Mouse (Mus musculus) lung, embryonic 15.5 days (tissue): Measurements from ENCODE around the gene Mns1. TPM values are rescaled to one million over a fixed set of nuclear protein-coding genes. Genes with fewer than 3 reads are reported as not detected.
"Not testable (repeated sequence)": the region's sequence is repeated elsewhere in the genome, so short reads cannot be mapped to it uniquely, and the experiment has no call there.

Experiments
- ATAC-seq: fragments of 200-750 bp; cut with Nextera tagmentation; 2 replicates; pipeline ENCODE4 v1.8.0; 2017; ENCODE audit warnings: moderate number of reproducible peaks, borderline replicate concordance; ENCODE audit not compliant: low FRiP score, low TSS enrichment; ENCODE audit errors: extremely low read depth
- H3K27ac ChIP-seq: fragments of 300-500 bp; sonication (generic); 2 replicates; pipeline ENCODE4 v1.5.1; 2015; ENCODE audit warnings: moderate library complexity, mild to moderate bottlenecking, inconsistent platforms
- H3K27me3 ChIP-seq: fragments of 300-500 bp; sonication (generic); 2 replicates; pipeline ENCODE4 v1.6.1; 2015; ENCODE audit warnings: inconsistent platforms
- H3K36me3 ChIP-seq: fragments of 300-500 bp; sonication (generic); 2 replicates; pipeline ENCODE4 v1.6.1; 2015; ENCODE audit warnings: inconsistent platforms
- H3K4me1 ChIP-seq: fragments of 300-500 bp; sonication (generic); 2 replicates; pipeline ENCODE4 v1.6.1; 2015; ENCODE audit warnings: inconsistent platforms
- H3K4me2 ChIP-seq: fragments of 300-500 bp; sonication (generic); 2 replicates; pipeline ENCODE4 v1.6.1; 2015; ENCODE audit warnings: inconsistent platforms, mild to moderate bottlenecking, moderate library complexity
- H3K4me3 ChIP-seq: fragments of 300-500 bp; sonication (generic); 2 replicates; pipeline ENCODE4 v1.5.1; 2015; ENCODE audit warnings: mild to moderate bottlenecking, inconsistent platforms
- H3K9ac ChIP-seq: fragments of 300-500 bp; sonication (generic); 2 replicates; pipeline ENCODE4 v1.6.1; 2015; ENCODE audit warnings: inconsistent platforms
- H3K9me3 ChIP-seq: fragments of 300-500 bp; sonication (generic); 2 replicates; pipeline ENCODE4 v1.6.1; 2016; ENCODE audit warnings: inconsistent platforms
- WGBS: fragments of 180-500 bp; shearing (Covaris S2); methylation state at CpG from one replicate; pipeline ENCODE4 v1.1.7; 2015; 5-methylcytosine and 5-hydroxymethylcytosine counted together
- polyA plus RNA-seq: library from polyadenylated mRNA; unstranded; fragments of >200 nt; fragmentation: Nextera tagmentation; extraction: Ambion mirVana; gene quantifications from 2 replicates; pipeline ENCODE4 v1.2.1, GENCODE M21; 2015

Mns1 gene
- polyA plus RNA-seq, 1 experiment from 2014 or later = 30.8 TPM

- no peak overlapping the region for H3K4me2 ChIP-seq
- H3K27me3 ChIP-seq = no peaks in the 10 kb centered on the region
- no peak for ATAC-seq
- no peaks in the 10 kb centered on the region for H3K9me3 ChIP-seq
- peaks cover 11% of the 10 kb centered on the region for H3K4me1 ChIP-seq
- H3K36me3 ChIP-seq = no peaks in the 10 kb centered on the region
- H3K9ac ChIP-seq = no peak overlapping the region
- no peak overlapping the region for H3K27ac ChIP-seq
- no peak overlapping the region for H3K4me3 ChIP-seq
- WGBS = 66% methylated on average over 9 of the region's 9 CpGs
Observed at GRCm38 (mm10) chr9:72434876-72435275, 2.9 kb upstream of the Mns1 start.

GRCm38 (mm10) chr9:72438749-72439148 is 938 bp downstream of the Mns1 start:
- Histone ChIP-seq H3K36me3 (no peaks in the 10 kb centered on the region), H3K4me2 (peak overlapping the region; percentile 98), H3K9ac (peak overlapping the region; percentile 41), H3K4me3 (peak overlapping the region; percentile 59), H3K4me1 (peaks cover 15% of the 10 kb centered on the region), H3K9me3 (no peaks in the 10 kb centered on the region), H3K27ac (no peak overlapping the region), H3K27me3 (no peaks in the 10 kb centered on the region)
- ATAC-seq = no peak
- 2% methylated on average over 9 of the region's 9 CpGs for WGBS

- Histone ChIP-seq H3K4me2 (no peak overlapping the region), H3K36me3 (no peaks in the 10 kb centered on the region), H3K9ac (no peak overlapping the region), H3K9me3 (no peaks in the 10 kb centered on the region), H3K27me3 (no peaks in the 10 kb centered on the region), H3K4me1 (peaks cover 15% of the 10 kb centered on the region), H3K4me3 (no peak overlapping the region), H3K27ac (no peak overlapping the region)
- no peak for ATAC-seq
- 84% methylated on average over 4 of the region's 4 CpGs for WGBS
Observed at GRCm38 (mm10) chr9:72440358-72440757, 2.5 kb downstream of the Mns1 start.

- Histone ChIP-seq H3K27ac (no peak overlapping the region), H3K4me3 (no peak overlapping the region), H3K27me3 (no peaks in the 10 kb centered on the region), H3K9me3 (no peaks in the 10 kb centered on the region), H3K4me2 (no peak overlapping the region), H3K36me3 (peaks cover 6% of the 10 kb centered on the region), H3K4me1 (peaks cover 15% of the 10 kb centered on the region), H3K9ac (no peak overlapping the region)
- 45% methylated on average over 8 of the region's 8 CpGs for WGBS
- no peak for ATAC-seq
Observed at GRCm38 (mm10) chr9:72440948-72441926, 3.4 kb downstream of the Mns1 start.

GRCm38 (mm10) chr9:72441927-72442715 is 4.3 kb downstream of the Mns1 start:
- H3K27ac ChIP-seq = no peak overlapping the region
- no peak for ATAC-seq
- H3K4me2 ChIP-seq = no peak overlapping the region
- H3K36me3 ChIP-seq = peaks cover 8% of the 10 kb centered on the region
- 83% methylated on average over 10 of the region's 10 CpGs for WGBS
- no peaks in the 10 kb centered on the region for H3K27me3 ChIP-seq
- no peak overlapping the region for H3K9ac ChIP-seq
- H3K9me3 ChIP-seq = no peaks in the 10 kb centered on the region
- H3K4me3 ChIP-seq = no peak overlapping the region
- peaks cover 15% of the 10 kb centered on the region for H3K4me1 ChIP-seq

GRCm38 (mm10) chr9:72448026-72448425 is 10.2 kb downstream of the Mns1 start:
- H3K9ac ChIP-seq = no peak overlapping the region
- no peaks in the 10 kb centered on the region for H3K4me1 ChIP-seq
- peaks cover 23% of the 10 kb centered on the region for H3K36me3 ChIP-seq
- no peak overlapping the region for H3K4me2 ChIP-seq
- ATAC-seq = no peak
- 53% methylated on average over 8 of the region's 8 CpGs for WGBS
- no peak overlapping the region for H3K27ac ChIP-seq
- H3K27me3 ChIP-seq = no peaks in the 10 kb centered on the region
- no peaks in the 10 kb centered on the region for H3K9me3 ChIP-seq
- H3K4me3 ChIP-seq = no peak overlapping the region

GRCm38 (mm10) chr9:72449367-72449766 is 11.6 kb downstream of the Mns1 start:
- 73% methylated on average over 7 of the region's 7 CpGs for WGBS
- Histone ChIP-seq H3K27me3 (no peaks in the 10 kb centered on the region), H3K4me1 (no peaks in the 10 kb centered on the region), H3K36me3 (peaks cover 28% of the 10 kb centered on the region), H3K27ac (no peak overlapping the region), H3K9ac (no peak overlapping the region), H3K4me3 (no peak overlapping the region), H3K9me3 (no peaks in the 10 kb centered on the region), H3K4me2 (peak overlapping the region; percentile 14; the same call in 1 of the 2 replicates)
- no peak for ATAC-seq

GRCm38 (mm10) chr9:72449841-72450240 is 12.0 kb downstream of the Mns1 start:
- H3K9ac ChIP-seq = no peak overlapping the region
- H3K27me3 ChIP-seq = no peaks in the 10 kb centered on the region
- peaks cover 28% of the 10 kb centered on the region for H3K36me3 ChIP-seq
- H3K4me3 ChIP-seq = no peak overlapping the region
- 82% methylated on average over 2 of the region's 2 CpGs for WGBS
- H3K4me1 ChIP-seq = no peaks in the 10 kb centered on the region
- no peak overlapping the region; the same call in 1 of the 2 replicates for H3K4me2 ChIP-seq
- no peak for ATAC-seq
- no peak overlapping the region for H3K27ac ChIP-seq
- H3K9me3 ChIP-seq = no peaks in the 10 kb centered on the region

- Histone ChIP-seq H3K4me3 (no peak overlapping the region), H3K36me3 (peaks cover 31% of the 10 kb centered on the region), H3K4me1 (no peaks in the 10 kb centered on the region), H3K9me3 (no peaks in the 10 kb centered on the region), H3K27ac (no peak overlapping the region), H3K9ac (no peak overlapping the region), H3K4me2 (no peak overlapping the region), H3K27me3 (no peaks in the 10 kb centered on the region)
- WGBS = 56% methylated on average over 1 of the region's 1 CpGs
- no peak for ATAC-seq
Observed at GRCm38 (mm10) chr9:72450363-72450762, 12.6 kb downstream of the Mns1 start.

GRCm38 (mm10) chr9:72451111-72451510 is 13.3 kb downstream of the Mns1 start:
- 68% methylated on average over 6 of the region's 6 CpGs for WGBS
- Histone ChIP-seq H3K9ac (no peak overlapping the region), H3K27me3 (no peaks in the 10 kb centered on the region), H3K4me3 (no peak overlapping the region), H3K4me2 (no peak overlapping the region), H3K4me1 (no peaks in the 10 kb centered on the region), H3K27ac (no peak overlapping the region), H3K36me3 (peaks cover 26% of the 10 kb centered on the region; the same call in 1 of the 2 replicates), H3K9me3 (no peaks in the 10 kb centered on the region)
- no peak for ATAC-seq

GRCm38 (mm10) chr9:72454281-72454680 is 16.5 kb downstream of the Mns1 start:
- not testable (repeated sequence) for H3K4me1 ChIP-seq, ATAC-seq, H3K4me2 ChIP-seq, H3K9me3 ChIP-seq, H3K27ac ChIP-seq, H3K4me3 ChIP-seq, H3K27me3 ChIP-seq, H3K9ac ChIP-seq
- H3K36me3 ChIP-seq = peaks cover 27% of the 10 kb centered on the region; the same call in 1 of the 2 replicates

- Histone ChIP-seq H3K36me3 (peaks cover 31% of the 10 kb centered on the region; the same call in 1 of the 2 replicates), H3K4me2 (no peak overlapping the region), H3K27ac (no peak overlapping the region), H3K4me1 (no peaks in the 10 kb centered on the region), H3K27me3 (no peaks in the 10 kb centered on the region), H3K9ac (no peak overlapping the region), H3K4me3 (no peak overlapping the region), H3K9me3 (no peaks in the 10 kb centered on the region)
- WGBS = 36% methylated on average over 1 of the region's 1 CpGs
- ATAC-seq = no peak
Observed at GRCm38 (mm10) chr9:72456374-72456773, 18.6 kb downstream of the Mns1 start.
